Mouse (Mus musculus) embryo, embryonic 11.5 days (tissue): ENCODE measurements around the gene Trpv2.

Source experiments
- DNase-seq: peaks from one replicate; pipeline ENCODE4 v3.0.0-alpha.2; 2012; ENCODE audit warnings: low read depth, low spot score

The Trpv2 gene

GRCm38 (mm10) chr11:62573959-62574702 lies at the start of gene Trpv2:
TSS of gene Trpv2 (plus strand) at chr11:62574486.
- DNase-seq = no peak

- no peak for DNase-seq
Observed at GRCm38 (mm10) chr11:62537089-62537488, 37.2 kb upstream of the Trpv2 start.

GRCm38 (mm10) chr11:62537590-62537989 lies 36.7 kb upstream of the Trpv2 start:
- DNase-seq = no peak

GRCm38 (mm10) chr11:62538321-62539088 lies 35.8 kb upstream of the Trpv2 start:
- DNase-seq = peak; percentile 31

GRCm38 (mm10) chr11:62539089-62539890 lies 35.0 kb upstream of the Trpv2 start, which contains the start of gene Cenpv:
TSS of gene Cenpv (minus strand) at chr11:62539261.
- DNase-seq = no peak

- no peak for DNase-seq
Observed at GRCm38 (mm10) chr11:62540167-62540566, 34.1 kb upstream of the Trpv2 start.

- DNase-seq = no peak
Observed at GRCm38 (mm10) chr11:62540969-62541368, 33.3 kb upstream of the Trpv2 start.

GRCm38 (mm10) chr11:62541581-62541980 lies 32.7 kb upstream of the Trpv2 start:
- DNase-seq = no peak

GRCm38 (mm10) chr11:62543991-62544390 lies 30.3 kb upstream of the Trpv2 start:
- no peak for DNase-seq

GRCm38 (mm10) chr11:62549782-62550181 lies 24.5 kb upstream of the Trpv2 start:
- no peak for DNase-seq

- peak; percentile 40 for DNase-seq
Observed at GRCm38 (mm10) chr11:62550227-62550685, 24.0 kb upstream of the Trpv2 start.

GRCm38 (mm10) chr11:62550727-62551225 lies 23.5 kb upstream of the Trpv2 start, which contains the start of gene Ubb:
TSS of gene Ubb (plus strand) at chr11:62551171.
- peak; percentile 100 for DNase-seq

GRCm38 (mm10) chr11:62551226-62552119 lies 22.8 kb upstream of the Trpv2 start:
- DNase-seq = peak; percentile 84

- DNase-seq = no peak
Observed at GRCm38 (mm10) chr11:62553186-62553585, 21.1 kb upstream of the Trpv2 start.

GRCm38 (mm10) chr11:62553633-62554032 lies 20.7 kb upstream of the Trpv2 start:
- DNase-seq = no peak

- no peak for DNase-seq
Observed at GRCm38 (mm10) chr11:62554163-62554855, 20.0 kb upstream of the Trpv2 start.

GRCm38 (mm10) chr11:62554934-62555517 lies 19.3 kb upstream of the Trpv2 start:
- no peak for DNase-seq

- DNase-seq = no peak
Observed at GRCm38 (mm10) chr11:62555896-62556412, 18.3 kb upstream of the Trpv2 start.

- no peak for DNase-seq
Observed at GRCm38 (mm10) chr11:62557205-62557604, 17.1 kb upstream of the Trpv2 start.
